Mouse (Mus musculus): ENCODE data around the gene Cdk20.

- no peak for TF ChIP-seq ZC3H11A (IDR thresholded peaks at IDR 0.05; ENCODE audit: borderline replicate concordance, low read depth, low read length)
- no peak for TF ChIP-seq MAFK (IDR thresholded peaks at IDR 0.05; ENCODE audit: insufficient read depth, low read depth, low read length)
- no peak for TF ChIP-seq HCFC1 (IDR thresholded peaks at IDR 0.05; ENCODE audit: borderline replicate concordance, insufficient read depth, low read length)
- TF ChIP-seq CHD2 (IDR thresholded peaks at IDR 0.05; ENCODE audit: low read depth, low read length), result no peak
Observed at GRCm38 (mm10) chr13:64402006-64402405, 30.1 kb upstream of the Cdk20 start.

Data from ES-E14 (cell line).